Mouse (Mus musculus): Measurements from ENCODE around the gene Cdc20b. TPM values are rescaled to one million over a fixed set of nuclear protein-coding genes. Genes with fewer than 3 reads are reported as not detected.

Gene Cdc20b
- polyA plus RNA-seq (2017; shearing (Covaris generic)): not detected

GRCm38 (mm10) chr13:113034950-113035421 lies at the start of gene Cdc20b:
TSS of gene Cdc20b (plus strand) at chr13:113035111.

GRCm38 (mm10) chr13:112987532-112987943 lies 47.4 kb upstream of the Cdc20b start, which contains the start of gene Ccno:
TSS of gene Ccno (plus strand) at chr13:112987802.

GRCm38 (mm10) chr13:112993531-112994152 lies 41.3 kb upstream of the Cdc20b start, which contains the start of gene Mcidas:
TSS of gene Mcidas (plus strand) at chr13:112993845.

GRCm38 (mm10) chr13:113046211-113046883 lies 11.4 kb downstream of the Cdc20b start, which contains the start of gene Gpx8:
TSS of gene Gpx8 (minus strand) at chr13:113046410.

GRCm38 (mm10) chr13:113100879-113101278 lies 66.0 kb downstream of the Cdc20b start, which contains the start of gene Gzma:
TSS of gene Gzma (minus strand) at chr13:113100981.

Other genes with a start within 250 kb of the Cdc20b start
- 8.8 TPM for gene Plpp1, start 234.3 kb upstream of the Cdc20b start, polyA plus RNA-seq (2017; shearing (Covaris generic))
- 96.0 TPM for gene Mtrex, start 107.7 kb upstream of the Cdc20b start, polyA plus RNA-seq (2017; shearing (Covaris generic))
- 41.5 TPM for gene Dhx29, start 107.7 kb upstream of the Cdc20b start, polyA plus RNA-seq (2017; shearing (Covaris generic))
- gene Ccno, start 47.3 kb upstream of the Cdc20b start, polyA plus RNA-seq (2017; shearing (Covaris generic)): 0.22 TPM
- gene Mcidas, start 41.3 kb upstream of the Cdc20b start, polyA plus RNA-seq (2017; shearing (Covaris generic)): not detected
- not detected for gene Gpx8, start 11.3 kb downstream of the Cdc20b start, polyA plus RNA-seq (2017; shearing (Covaris generic))
- 1.0 TPM for gene Gzma, start 65.9 kb downstream of the Cdc20b start, polyA plus RNA-seq (2017; shearing (Covaris generic))
- gene Esm1, start 174.5 kb downstream of the Cdc20b start, polyA plus RNA-seq (2017; shearing (Covaris generic)): 0.13 TPM
- 1.7 TPM for gene Gzmk, start 190.8 kb downstream of the Cdc20b start, polyA plus RNA-seq (2017; shearing (Covaris generic))

All from inflammation-experienced regulatory T-cells, adult 16 weeks (primary cell).